Mouse (Mus musculus) ES-CJ7 (cell line): ENCODE data around the gene Pcif1.
"Not testable (repeated sequence)": the region's sequence is repeated elsewhere in the genome, so short reads cannot be mapped to it uniquely, and the experiment has no call there.

Experiments used
- DNase-seq: peaks from one replicate; pipeline ENCODE4 v3.0.0; 2011; ENCODE audit warnings: low read depth, low spot score

Gene Pcif1

GRCm38 (mm10) chr2:164879228-164879567 is at the start of gene Pcif1:
Gene Pcif1, plus strand, starts transcription at chr2:164879304.
- peak; percentile 94 for DNase-seq

GRCm38 (mm10) chr2:164831029-164831428 is 48.1 kb upstream of the Pcif1 start:
- no peak for DNase-seq

- no peak for DNase-seq
Observed at GRCm38 (mm10) chr2:164832032-164832747, 46.9 kb upstream of the Pcif1 start.

- DNase-seq, result peak; percentile 79
Observed at GRCm38 (mm10) chr2:164832748-164833301, 46.3 kb upstream of the Pcif1 start, which contains the start of gene Ctsa. Gene Ctsa, plus strand, starts transcription at chr2:164832873.

- peak; percentile 97 for DNase-seq
Observed at GRCm38 (mm10) chr2:164833314-164833959, 45.7 kb upstream of the Pcif1 start, which contains the start of gene Neurl2. Gene Neurl2, minus strand, starts transcription at chr2:164833456.

- no peak for DNase-seq
Observed at GRCm38 (mm10) chr2:164834531-164834930, 44.6 kb upstream of the Pcif1 start.

- no peak for DNase-seq
Observed at GRCm38 (mm10) chr2:164835164-164835563, 43.9 kb upstream of the Pcif1 start.

- no peak for DNase-seq
Observed at GRCm38 (mm10) chr2:164845782-164846181, 33.3 kb upstream of the Pcif1 start.

- DNase-seq, result no peak
Observed at GRCm38 (mm10) chr2:164850061-164850460, 29.0 kb upstream of the Pcif1 start.

GRCm38 (mm10) chr2:164855572-164855971 is 23.5 kb upstream of the Pcif1 start:
- DNase-seq, result not testable (repeated sequence)

- peak; percentile 92 for DNase-seq
Observed at GRCm38 (mm10) chr2:164856309-164857100, 22.6 kb upstream of the Pcif1 start.

- peak; percentile 95 for DNase-seq
Observed at GRCm38 (mm10) chr2:164857101-164857821, 21.8 kb upstream of the Pcif1 start, which contains the start of gene Pltp. Gene Pltp, minus strand, starts transcription at chr2:164857711.

GRCm38 (mm10) chr2:164857842-164858553 is 21.1 kb upstream of the Pcif1 start:
- DNase-seq, result peak; percentile 78

GRCm38 (mm10) chr2:164859155-164859554 is 19.9 kb upstream of the Pcif1 start:
- no peak for DNase-seq

GRCm38 (mm10) chr2:164859640-164860432 is 19.3 kb upstream of the Pcif1 start:
- peak; percentile 74 for DNase-seq

GRCm38 (mm10) chr2:164861094-164861493 is 18.0 kb upstream of the Pcif1 start:
- DNase-seq, result no peak

GRCm38 (mm10) chr2:164862179-164862861 is 16.8 kb upstream of the Pcif1 start:
- DNase-seq, result peak; percentile 41

- DNase-seq, result peak; percentile 41
Observed at GRCm38 (mm10) chr2:164863411-164863810, 15.7 kb upstream of the Pcif1 start.

- DNase-seq, result no peak
Observed at GRCm38 (mm10) chr2:164864593-164864992, 14.5 kb upstream of the Pcif1 start.
